Mouse (Mus musculus) stomach, embryonic 15.5 days (tissue): ENCODE results near the gene Mcpt2. TPM values are rescaled to one million over a fixed set of nuclear protein-coding genes. Genes with fewer than 3 reads are reported as not detected.
"Not testable (repeated sequence)": the region's sequence is repeated elsewhere in the genome, so short reads cannot be mapped to it uniquely, and the experiment has no call there.

Experiments
- ATAC-seq: fragments of 200-750 bp; cut with Nextera tagmentation; 2 replicates; pipeline ENCODE4 v1.8.0; 2017; ENCODE audit warnings: low read depth, moderate number of reproducible peaks, moderate TSS enrichment; ENCODE audit not compliant: insufficient read depth, low FRiP score
- H3K27ac ChIP-seq: fragments of 300-500 bp; sonication (generic); 2 replicates; pipeline ENCODE4 v1.5.1; 2015; ENCODE audit warnings: mild to moderate bottlenecking, inconsistent platforms
- H3K27me3 ChIP-seq: fragments of 300-500 bp; sonication (generic); replicated peaks from 2 replicates; pipeline ENCODE4 v1.6.1; 2015; ENCODE audit warnings: inconsistent platforms
- H3K36me3 ChIP-seq: fragments of 300-500 bp; sonication (generic); 2 replicates; pipeline ENCODE4 v1.6.1; 2015; ENCODE audit warnings: inconsistent platforms
- H3K4me1 ChIP-seq: fragments of 300-500 bp; sonication (generic); 2 replicates; pipeline ENCODE4 v1.6.1; 2015; ENCODE audit warnings: inconsistent platforms
- H3K4me2 ChIP-seq: fragments of 300-500 bp; sonication (generic); 2 replicates; pipeline ENCODE4 v1.6.1; 2015; ENCODE audit warnings: mild to moderate bottlenecking, inconsistent platforms
- H3K4me3 ChIP-seq: fragments of 300-500 bp; sonication (generic); replicated peaks from 2 replicates; pipeline ENCODE4 v1.5.1; 2015; ENCODE audit warnings: inconsistent platforms
- H3K9ac ChIP-seq: fragments of 300-500 bp; sonication (generic); 2 replicates; pipeline ENCODE4 v1.6.1; 2015; ENCODE audit warnings: inconsistent platforms
- H3K9me3 ChIP-seq: fragments of 300-500 bp; sonication (generic); 2 replicates; pipeline ENCODE4 v1.6.1; 2016; ENCODE audit warnings: inconsistent platforms
- WGBS: fragments of 180-500 bp; shearing (Covaris S2); methylation state at CpG from one replicate; pipeline ENCODE4 v1.1.7; 2015; 5-methylcytosine and 5-hydroxymethylcytosine counted together
- polyA plus RNA-seq: library from polyadenylated mRNA; unstranded; fragments of >200 nt; fragmentation: Nextera tagmentation; extraction: Ambion mirVana; gene quantifications from 2 replicates; pipeline ENCODE4 v1.2.1, GENCODE M21; 2015

Gene Mcpt2
- polyA plus RNA-seq: 0.37 and 0.49 TPM in 2 replicates

DNA sequence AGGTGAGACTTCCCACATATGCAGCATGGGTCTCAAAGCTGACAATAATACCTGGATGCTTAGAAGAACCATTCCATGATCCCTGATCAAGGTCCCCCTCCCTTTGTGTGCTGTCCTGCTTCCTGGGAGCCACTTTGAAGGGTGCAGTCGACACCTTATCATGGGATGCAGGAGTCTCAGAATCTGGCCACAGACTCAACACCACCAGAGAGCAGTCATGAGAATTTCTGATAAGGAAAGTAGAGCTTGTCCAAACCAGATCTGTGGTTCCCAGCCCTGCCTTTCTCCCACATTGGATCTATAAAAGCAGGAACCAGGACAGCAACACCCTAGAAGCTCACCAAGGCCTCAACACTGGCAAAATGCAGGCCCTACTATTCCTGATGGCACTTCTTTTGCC is at the start of gene Mcpt2:
TSS of gene Mcpt2 (plus strand) at position 250 of the 400 bp plus-strand sequence.
- H3K4me3 ChIP-seq, H3K27me3 ChIP-seq, H3K9ac ChIP-seq, H3K36me3 ChIP-seq, H3K9me3 ChIP-seq, H3K4me1 ChIP-seq, H3K4me2 ChIP-seq, ATAC-seq, H3K27ac ChIP-seq: not testable (repeated sequence)
- WGBS: 66% methylated on average over 1 of the region's 1 CpGs

GRCm38 (mm10) chr14:56013147-56013546 is 28.7 kb upstream of the Mcpt2 start:
- no peak overlapping the region for H3K4me3 ChIP-seq
- no peak for ATAC-seq
- no peaks in the 10 kb centered on the region for H3K36me3 ChIP-seq
- H3K4me1 ChIP-seq: no peaks in the 10 kb centered on the region
- H3K27me3 ChIP-seq: no peaks in the 10 kb centered on the region
- H3K4me2 ChIP-seq: no peak overlapping the region
- H3K9me3 ChIP-seq: no peaks in the 10 kb centered on the region
- H3K9ac ChIP-seq: no peak overlapping the region
- H3K27ac ChIP-seq: no peak overlapping the region
- 71% methylated on average over 3 of the region's 3 CpGs for WGBS

DNA sequence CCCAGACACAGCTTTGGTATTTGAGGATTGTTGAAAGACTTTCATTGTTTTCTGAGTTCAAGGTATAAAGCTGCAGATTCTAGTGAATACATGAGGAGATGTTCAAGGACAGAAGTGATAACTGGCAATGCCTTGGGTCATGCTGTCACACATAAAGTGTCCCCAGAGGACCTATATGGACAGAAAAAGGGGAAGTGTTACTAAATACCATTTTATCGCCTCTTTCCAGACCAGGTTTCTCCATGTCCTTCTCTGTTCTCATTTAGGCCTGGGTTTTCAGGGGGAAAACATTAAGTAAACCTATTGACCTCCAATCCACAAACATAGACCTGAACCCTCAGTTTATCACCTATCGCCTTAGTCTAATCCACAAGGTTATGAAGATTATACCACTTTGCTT is 27.9 kb upstream of the Mcpt2 start:
- Histone ChIP-seq H3K27ac (no peak overlapping the region), H3K4me3 (no peak overlapping the region), H3K9ac (no peak overlapping the region), H3K36me3 (no peaks in the 10 kb centered on the region), H3K4me1 (no peaks in the 10 kb centered on the region), H3K4me2 (no peak overlapping the region), H3K27me3 (no peaks in the 10 kb centered on the region), H3K9me3 (no peaks in the 10 kb centered on the region)
- WGBS: 85% methylated on average over 2 of the region's 2 CpGs
- ATAC-seq: no peak

GRCm38 (mm10) chr14:56017671-56018070 is 24.2 kb upstream of the Mcpt2 start, which contains the start of gene Mcpt1:
Gene Mcpt1, plus strand, starts transcription at chr14:56017971.
- H3K9me3 ChIP-seq, H3K9ac ChIP-seq, H3K36me3 ChIP-seq, H3K4me3 ChIP-seq, ATAC-seq, H3K4me2 ChIP-seq, H3K27me3 ChIP-seq, H3K27ac ChIP-seq, H3K4me1 ChIP-seq: not testable (repeated sequence)
- 65% methylated on average over 3 of the region's 3 CpGs for WGBS

DNA sequence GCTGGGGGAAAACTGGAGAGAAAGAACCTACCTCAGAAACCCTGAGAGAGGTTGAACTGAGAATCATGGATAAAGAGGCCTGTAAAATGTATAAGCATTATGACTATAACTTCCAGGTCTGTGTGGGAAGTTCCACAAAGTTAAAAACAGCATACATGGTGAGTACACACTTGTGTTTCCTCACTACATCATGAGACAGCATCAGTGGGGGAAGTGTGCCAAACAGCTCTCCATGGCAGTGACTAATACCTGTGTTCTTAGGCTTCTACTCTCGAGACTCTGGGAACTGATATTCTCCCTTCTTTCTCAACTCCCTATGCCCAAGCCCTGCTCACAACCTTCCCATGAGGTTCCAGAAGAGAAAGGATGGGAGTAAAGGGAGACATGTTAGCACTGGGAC is 22.4 kb upstream of the Mcpt2 start:
- H3K4me2 ChIP-seq: no peak overlapping the region
- H3K4me3 ChIP-seq: no peak overlapping the region
- H3K36me3 ChIP-seq: no peaks in the 10 kb centered on the region
- no peaks in the 10 kb centered on the region for H3K9me3 ChIP-seq
- no peak for ATAC-seq
- 61% methylated on average over 1 of the region's 1 CpGs for WGBS
- no peaks in the 10 kb centered on the region for H3K4me1 ChIP-seq
- H3K27me3 ChIP-seq: no peaks in the 10 kb centered on the region
- H3K27ac ChIP-seq: no peak overlapping the region
- no peak overlapping the region for H3K9ac ChIP-seq

- 71% methylated on average over 4 of the region's 4 CpGs for WGBS
- not testable (repeated sequence) for H3K27me3 ChIP-seq, H3K27ac ChIP-seq, H3K4me2 ChIP-seq, H3K4me1 ChIP-seq, H3K36me3 ChIP-seq, H3K9ac ChIP-seq, H3K9me3 ChIP-seq, H3K4me3 ChIP-seq
- ATAC-seq: peak; percentile 82; the same call in 1 of the 2 replicates
Measured at GRCm38 (mm10) chr14:56021305-56021704, 20.5 kb upstream of the Mcpt2 start.

DNA sequence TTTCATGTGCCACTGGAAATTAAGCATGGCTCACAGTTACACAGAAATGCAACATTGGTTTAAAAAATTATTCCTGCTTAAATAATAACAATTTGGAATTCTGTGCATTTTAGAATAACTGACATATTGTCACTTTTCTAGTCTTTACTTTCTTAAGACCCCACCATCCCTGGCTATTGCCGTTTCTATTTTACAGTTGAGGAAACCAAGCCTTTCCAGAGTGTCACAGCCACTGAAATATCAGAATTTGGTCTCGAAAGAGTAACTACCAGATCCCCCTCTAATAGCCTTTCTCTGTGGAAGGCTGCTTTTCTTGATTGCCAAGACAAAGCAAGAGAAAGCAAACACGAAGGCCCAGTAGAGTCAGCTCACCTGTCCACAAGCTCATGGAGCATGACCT is 11.4 kb upstream of the Mcpt2 start, which contains the start of gene Mcpt9:
TSS of gene Mcpt9 (minus strand) at position 101 of the 400 bp plus-strand sequence.
- H3K27ac ChIP-seq, H3K4me3 ChIP-seq, H3K27me3 ChIP-seq, H3K4me1 ChIP-seq, H3K9ac ChIP-seq, H3K36me3 ChIP-seq, H3K9me3 ChIP-seq, ATAC-seq, H3K4me2 ChIP-seq: not testable (repeated sequence)
- WGBS: 74% methylated on average over 3 of the region's 3 CpGs

GRCm38 (mm10) chr14:56034433-56034832 is 7.4 kb upstream of the Mcpt2 start:
- peak; percentile 58; the same call in 1 of the 2 replicates for ATAC-seq
- Histone ChIP-seq H3K9ac (no peak overlapping the region), H3K27me3 (no peaks in the 10 kb centered on the region), H3K4me2 (no peak overlapping the region), H3K4me1 (no peaks in the 10 kb centered on the region), H3K27ac (no peak overlapping the region), H3K36me3 (no peaks in the 10 kb centered on the region), H3K4me3 (no peak overlapping the region), H3K9me3 (no peaks in the 10 kb centered on the region)
- 37% methylated on average over 2 of the region's 2 CpGs for WGBS

- WGBS: 78% methylated on average over 3 of the region's 3 CpGs
- no peak for ATAC-seq
- H3K4me1 ChIP-seq: no peaks in the 10 kb centered on the region
- H3K4me2 ChIP-seq: no peak overlapping the region
- H3K36me3 ChIP-seq: no peaks in the 10 kb centered on the region
- H3K9me3 ChIP-seq: no peaks in the 10 kb centered on the region
- no peaks in the 10 kb centered on the region for H3K27me3 ChIP-seq
- no peak overlapping the region for H3K4me3 ChIP-seq
- no peak overlapping the region for H3K9ac ChIP-seq
- no peak overlapping the region for H3K27ac ChIP-seq
Measured at GRCm38 (mm10) chr14:56055408-56055807, 13.6 kb downstream of the Mcpt2 start.

GRCm38 (mm10) chr14:56057722-56058121 is 15.9 kb downstream of the Mcpt2 start:
- Histone ChIP-seq H3K4me2 (no peak overlapping the region), H3K27me3 (no peaks in the 10 kb centered on the region), H3K9me3 (no peaks in the 10 kb centered on the region), H3K9ac (no peak overlapping the region), H3K36me3 (no peaks in the 10 kb centered on the region), H3K4me3 (no peak overlapping the region), H3K27ac (no peak overlapping the region), H3K4me1 (no peaks in the 10 kb centered on the region)
- WGBS: 64% methylated on average over 4 of the region's 4 CpGs
- no peak for ATAC-seq

GRCm38 (mm10) chr14:56062213-56062612 is 20.4 kb downstream of the Mcpt2 start, which contains the start of gene Mcpt4:
Gene Mcpt4, minus strand, starts transcription at chr14:56062313.
- H3K4me3 ChIP-seq, H3K9ac ChIP-seq, H3K27me3 ChIP-seq, H3K27ac ChIP-seq, H3K4me2 ChIP-seq, H3K4me1 ChIP-seq, ATAC-seq, H3K9me3 ChIP-seq, H3K36me3 ChIP-seq: not testable (repeated sequence)
- WGBS: 59% methylated on average over 3 of the region's 3 CpGs

- no peaks in the 10 kb centered on the region for H3K4me1 ChIP-seq
- WGBS: 89% methylated on average over 4 of the region's 4 CpGs
- H3K36me3 ChIP-seq: no peaks in the 10 kb centered on the region
Measured at GRCm38 (mm10) chr14:56082016-56082415, 40.2 kb downstream of the Mcpt2 start.

DNA sequence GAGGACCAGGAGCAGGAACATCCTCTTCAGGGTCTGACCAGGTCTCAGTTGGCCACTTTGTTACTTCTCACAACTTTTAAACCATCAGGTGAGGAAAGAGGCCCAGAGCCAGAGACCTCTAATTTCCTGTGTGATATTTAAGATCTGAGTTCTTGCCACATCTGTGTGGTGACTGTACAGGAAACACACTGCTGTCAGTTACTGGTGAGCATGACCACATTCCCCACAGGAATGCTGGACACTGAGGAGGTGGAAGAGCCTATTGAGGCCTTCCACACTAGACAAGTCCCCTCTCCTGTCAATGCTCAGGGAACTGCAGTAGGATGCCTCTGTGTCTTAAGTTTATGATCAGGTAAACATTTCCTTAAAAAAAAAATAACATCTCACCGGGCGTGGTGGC is 43.3 kb downstream of the Mcpt2 start, which contains the start of gene Mcpt8:
TSS of gene Mcpt8 (minus strand) at position 107 of the 400 bp plus-strand sequence.
- Histone ChIP-seq H3K4me2 (no peak within 1 kb of the TSS), H3K27me3 (no peaks in the 10 kb centered on the region), H3K9ac (no peak within 1 kb of the TSS), H3K36me3 (no peaks in the 10 kb centered on the region), H3K4me3 (no peak within 1 kb of the TSS), H3K9me3 (no peaks in the 10 kb centered on the region), H3K27ac (no peak within 1 kb of the TSS), H3K4me1 (no peaks in the 10 kb centered on the region)
- no peak for ATAC-seq
- 84% methylated on average over 2 of the region's 2 CpGs for WGBS

More at GRCm38 (mm10) chr14:56082016-56082415, 40.2 kb downstream of the Mcpt2 start:
- no peak overlapping the region for H3K4me3 ChIP-seq
- no peaks in the 10 kb centered on the region for H3K27me3 ChIP-seq
- H3K9ac ChIP-seq: no peak overlapping the region
- H3K9me3 ChIP-seq: no peaks in the 10 kb centered on the region
- H3K27ac ChIP-seq: no peak overlapping the region
- no peak for ATAC-seq
- H3K4me2 ChIP-seq: no peak overlapping the region
